Mouse (Mus musculus) limb, embryonic 15.5 days (tissue): ENCODE data around the gene Pp2d1. TPM values are rescaled to one million over a fixed set of nuclear protein-coding genes. Genes with fewer than 3 reads are reported as not detected.
A peak's percentile ranks its signal among the peaks of the same experiment; 100 is the strongest.
"Not testable (repeated sequence)": the region's sequence is repeated elsewhere in the genome, so short reads cannot be mapped to it uniquely, and the experiment has no call there.

Experiments
- ATAC-seq: fragments of 200-750 bp; cut with Nextera tagmentation; 2 replicates; pipeline ENCODE4 v1.8.0; 2017; ENCODE audit warnings: low read depth, moderate TSS enrichment; ENCODE audit not compliant: insufficient number of reproducible peaks, low FRiP score, low TSS enrichment
- H3K27ac ChIP-seq: fragments of 300-500 bp; sonication (generic); 2 replicates; pipeline ENCODE4 v1.5.1; 2015; ENCODE audit warnings: moderate library complexity, mild to moderate bottlenecking, inconsistent platforms
- H3K27me3 ChIP-seq: fragments of 300-500 bp; sonication (generic); 2 replicates; pipeline ENCODE4 v1.6.1; 2015; ENCODE audit warnings: inconsistent platforms
- H3K36me3 ChIP-seq: fragments of 300-500 bp; sonication (generic); 2 replicates; pipeline ENCODE4 v1.6.1; 2015; ENCODE audit warnings: inconsistent platforms
- H3K4me1 ChIP-seq: fragments of 300-500 bp; sonication (generic); 2 replicates; pipeline ENCODE4 v1.6.1; 2015; ENCODE audit warnings: inconsistent platforms
- H3K4me2 ChIP-seq: fragments of 300-500 bp; sonication (generic); 2 replicates; pipeline ENCODE4 v1.6.1; 2015; ENCODE audit warnings: mild to moderate bottlenecking, inconsistent platforms
- H3K4me3 ChIP-seq: fragments of 300-500 bp; sonication (generic); 2 replicates; pipeline ENCODE4 v1.5.1; 2015; ENCODE audit warnings: mild to moderate bottlenecking, inconsistent platforms
- H3K9ac ChIP-seq: fragments of 300-500 bp; sonication (generic); 2 replicates; pipeline ENCODE4 v1.6.1; 2015; ENCODE audit warnings: inconsistent platforms
- H3K9me3 ChIP-seq: fragments of 300-500 bp; sonication (generic); 2 replicates; pipeline ENCODE4 v1.6.1; 2016; ENCODE audit warnings: inconsistent platforms
- WGBS: fragments of 180-500 bp; shearing (Covaris S2); methylation state at CpG from one replicate; pipeline ENCODE4 v1.1.7; 2015; 5-methylcytosine and 5-hydroxymethylcytosine counted together
- polyA plus RNA-seq: library from polyadenylated mRNA; unstranded; fragments of >200 nt; fragmentation: Nextera tagmentation; extraction: Ambion mirVana; gene quantifications from 2 replicates; pipeline ENCODE4 v1.2.1, GENCODE M21; 2015

Gene Pp2d1
- polyA plus RNA-seq, 1 experiment from 2014 or later, result 0.20 TPM

DNA sequence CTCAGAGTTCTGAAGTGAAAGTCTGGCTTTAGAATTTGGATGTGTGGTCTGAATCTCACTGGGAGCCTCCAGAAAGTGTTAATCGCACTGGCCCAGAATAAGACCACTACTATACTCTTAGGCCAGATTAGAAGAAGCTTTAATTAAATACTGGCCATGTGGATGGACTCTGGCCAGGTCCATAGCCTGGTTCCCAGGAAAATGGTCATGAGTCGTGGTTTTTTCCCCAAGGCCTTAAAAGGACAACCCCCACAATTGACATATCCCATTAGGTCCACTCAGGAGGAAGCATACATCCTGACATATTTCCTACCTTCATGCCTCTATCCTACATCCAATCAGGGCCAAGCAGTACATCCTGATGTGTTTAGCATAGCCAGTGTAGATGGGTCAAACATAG is 37.9 kb upstream of the Pp2d1 start:
- Histone ChIP-seq H3K27ac (no peak overlapping the region), H3K9ac (no peak overlapping the region), H3K36me3 (no peaks in the 10 kb centered on the region), H3K27me3 (no peaks in the 10 kb centered on the region), H3K4me1 (peaks cover 8% of the 10 kb centered on the region; the same call in 1 of the 2 replicates), H3K9me3 (no peaks in the 10 kb centered on the region), H3K4me3 (no peak overlapping the region), H3K4me2 (no peak overlapping the region)
- ATAC-seq, result no peak
- 80% methylated on average over 2 of the region's 2 CpGs for WGBS

- Histone ChIP-seq H3K4me1 (peaks cover 23% of the 10 kb centered on the region), H3K9me3 (no peaks in the 10 kb centered on the region), H3K27ac (no peak overlapping the region), H3K4me3 (no peak overlapping the region), H3K27me3 (no peaks in the 10 kb centered on the region), H3K9ac (no peak overlapping the region), H3K4me2 (no peak overlapping the region), H3K36me3 (no peaks in the 10 kb centered on the region)
- WGBS, result 61% methylated on average over 4 of the region's 4 CpGs
- no peak for ATAC-seq
Measured at GRCm38 (mm10) chr17:53573019-53573556, 33.8 kb upstream of the Pp2d1 start.

- not testable (repeated sequence) for ATAC-seq, H3K27me3 ChIP-seq, H3K9me3 ChIP-seq, H3K4me2 ChIP-seq, H3K9ac ChIP-seq, H3K36me3 ChIP-seq, H3K4me3 ChIP-seq, H3K27ac ChIP-seq
- WGBS, result 86% methylated on average over 5 of the region's 5 CpGs
- peaks cover 24% of the 10 kb centered on the region for H3K4me1 ChIP-seq
Measured at GRCm38 (mm10) chr17:53570932-53571331, 31.7 kb upstream of the Pp2d1 start.

DNA sequence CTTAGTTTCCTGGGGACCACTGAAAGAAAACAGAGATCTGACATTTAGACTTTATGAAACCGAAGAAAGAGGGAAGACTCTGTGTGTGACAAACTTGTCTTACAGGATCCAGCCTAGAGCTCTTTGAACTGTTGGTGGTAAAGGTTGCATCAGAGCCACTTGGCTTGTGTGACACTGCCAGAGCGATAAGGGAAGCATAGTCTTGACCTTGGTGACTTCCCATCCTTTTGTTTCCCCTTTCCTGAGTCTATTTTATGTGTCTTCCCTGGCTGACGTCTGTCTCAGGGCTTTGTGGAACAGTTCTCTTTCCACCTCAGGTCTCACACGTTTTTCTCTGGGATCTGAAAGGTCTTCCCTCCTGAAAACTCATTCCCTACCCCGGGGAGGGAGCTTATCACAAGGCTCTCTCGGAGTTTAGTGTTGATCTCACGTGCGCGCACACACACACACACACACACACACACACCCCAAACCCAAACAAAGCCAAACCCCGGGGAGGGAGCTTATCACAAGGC is 31.2 kb upstream of the Pp2d1 start:
- peaks cover 24% of the 10 kb centered on the region for H3K4me1 ChIP-seq
- peak overlapping the region; percentile 29; the same call in 1 of the 2 replicates for H3K4me2 ChIP-seq
- no peaks in the 10 kb centered on the region for H3K27me3 ChIP-seq
- 0 out of 2 replicates have a peak overlapping the region, but pooled peaks have one; percentile 47 for H3K27ac ChIP-seq
- 53% methylated on average over 10 of the region's 10 CpGs for WGBS
- H3K36me3 ChIP-seq, result no peaks in the 10 kb centered on the region
- ATAC-seq, result no peak
- H3K9ac ChIP-seq, result no peak overlapping the region
- H3K9me3 ChIP-seq, result no peaks in the 10 kb centered on the region
- no peak overlapping the region for H3K4me3 ChIP-seq

GRCm38 (mm10) chr17:53569829-53570228 is 30.6 kb upstream of the Pp2d1 start:
- H3K4me2 ChIP-seq, result peak overlapping the region; percentile 29; the same call in 1 of the 2 replicates
- H3K9me3 ChIP-seq, result no peaks in the 10 kb centered on the region
- WGBS, result 21% methylated on average over 6 of the region's 6 CpGs
- H3K9ac ChIP-seq, result no peak overlapping the region
- no peaks in the 10 kb centered on the region for H3K27me3 ChIP-seq
- H3K4me3 ChIP-seq, result peak overlapping the region; percentile 11; the same call in 1 of the 2 replicates
- no peaks in the 10 kb centered on the region for H3K36me3 ChIP-seq
- H3K4me1 ChIP-seq, result peaks cover 24% of the 10 kb centered on the region
- ATAC-seq, result no peak
- peak overlapping the region; percentile 47; the same call in 1 of the 2 replicates for H3K27ac ChIP-seq

- ATAC-seq, result no peak
- Histone ChIP-seq H3K4me2 (peak overlapping the region; percentile 93), H3K4me1 (peaks cover 22% of the 10 kb centered on the region), H3K4me3 (peak overlapping the region; percentile 83), H3K27me3 (no peaks in the 10 kb centered on the region), H3K27ac (peak overlapping the region; percentile 94), H3K36me3 (no peaks in the 10 kb centered on the region), H3K9me3 (no peaks in the 10 kb centered on the region), H3K9ac (no peak overlapping the region)
- 35% methylated on average over 8 of the region's 8 CpGs for WGBS
Measured at GRCm38 (mm10) chr17:53568734-53569386, 29.6 kb upstream of the Pp2d1 start.

- no peaks in the 10 kb centered on the region for H3K9me3 ChIP-seq
- peak overlapping the region; percentile 91 for H3K9ac ChIP-seq
- no peaks in the 10 kb centered on the region for H3K36me3 ChIP-seq
- ATAC-seq, result peak; percentile 72
- peak overlapping the region; percentile 83 for H3K4me3 ChIP-seq
- 0% methylated on average over 15 of the region's 15 CpGs for WGBS
- H3K4me1 ChIP-seq, result peaks cover 22% of the 10 kb centered on the region
- H3K4me2 ChIP-seq, result peak overlapping the region; percentile 93
- H3K27me3 ChIP-seq, result no peaks in the 10 kb centered on the region
- H3K27ac ChIP-seq, result peak overlapping the region; percentile 94
Measured at GRCm38 (mm10) chr17:53568118-53568517, 28.9 kb upstream of the Pp2d1 start.

- peak; percentile 49 for ATAC-seq
- WGBS, result 0% methylated on average over 63 of the region's 67 CpGs
Measured at GRCm38 (mm10) chr17:53567346-53568101, 28.3 kb upstream of the Pp2d1 start.

DNA sequence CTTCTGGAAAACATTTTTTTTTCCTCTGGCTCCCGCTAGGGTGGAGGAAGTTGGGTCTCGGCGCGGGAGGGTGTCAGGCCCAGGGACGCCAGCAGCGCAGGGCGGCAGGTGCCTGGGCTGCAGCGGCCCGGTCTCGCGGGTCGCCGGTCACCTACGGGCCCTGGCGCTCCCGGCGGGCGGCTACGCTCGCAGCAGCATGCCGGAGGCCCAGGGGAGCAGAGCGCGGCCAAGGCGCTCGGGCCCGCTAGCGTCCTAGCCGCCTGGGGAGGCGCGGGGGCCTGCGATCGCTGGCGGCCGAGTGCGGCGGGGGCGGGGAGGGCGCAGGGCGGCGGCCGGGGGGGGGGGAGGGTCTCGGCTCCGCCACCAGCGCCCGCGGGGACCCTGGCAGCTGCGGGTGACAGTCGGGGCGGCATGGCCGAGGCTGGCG is 27.7 kb upstream of the Pp2d1 start:
- Histone ChIP-seq H3K4me3 (peak overlapping the region; percentile 83), H3K9me3 (no peaks in the 10 kb centered on the region), H3K4me1 (peaks cover 22% of the 10 kb centered on the region), H3K27me3 (no peaks in the 10 kb centered on the region), H3K9ac (peak overlapping the region; percentile 91), H3K27ac (peak overlapping the region; percentile 94), H3K36me3 (no peaks in the 10 kb centered on the region), H3K4me2 (peak overlapping the region; percentile 93)
- peak; percentile 30; the same call in 1 of the 2 replicates for ATAC-seq
- under 1% methylated on average over 37 of the region's 51 CpGs for WGBS

More at GRCm38 (mm10) chr17:53567346-53568101, 28.3 kb upstream of the Pp2d1 start:
- H3K27ac ChIP-seq, result peak overlapping the region; percentile 94
- H3K4me1 ChIP-seq, result peaks cover 22% of the 10 kb centered on the region
- H3K4me2 ChIP-seq, result peak overlapping the region; percentile 93
- no peaks in the 10 kb centered on the region for H3K36me3 ChIP-seq
- H3K9ac ChIP-seq, result peak overlapping the region; percentile 91
- H3K4me3 ChIP-seq, result peak overlapping the region; percentile 83
- no peaks in the 10 kb centered on the region for H3K9me3 ChIP-seq
- H3K27me3 ChIP-seq, result no peaks in the 10 kb centered on the region

DNA sequence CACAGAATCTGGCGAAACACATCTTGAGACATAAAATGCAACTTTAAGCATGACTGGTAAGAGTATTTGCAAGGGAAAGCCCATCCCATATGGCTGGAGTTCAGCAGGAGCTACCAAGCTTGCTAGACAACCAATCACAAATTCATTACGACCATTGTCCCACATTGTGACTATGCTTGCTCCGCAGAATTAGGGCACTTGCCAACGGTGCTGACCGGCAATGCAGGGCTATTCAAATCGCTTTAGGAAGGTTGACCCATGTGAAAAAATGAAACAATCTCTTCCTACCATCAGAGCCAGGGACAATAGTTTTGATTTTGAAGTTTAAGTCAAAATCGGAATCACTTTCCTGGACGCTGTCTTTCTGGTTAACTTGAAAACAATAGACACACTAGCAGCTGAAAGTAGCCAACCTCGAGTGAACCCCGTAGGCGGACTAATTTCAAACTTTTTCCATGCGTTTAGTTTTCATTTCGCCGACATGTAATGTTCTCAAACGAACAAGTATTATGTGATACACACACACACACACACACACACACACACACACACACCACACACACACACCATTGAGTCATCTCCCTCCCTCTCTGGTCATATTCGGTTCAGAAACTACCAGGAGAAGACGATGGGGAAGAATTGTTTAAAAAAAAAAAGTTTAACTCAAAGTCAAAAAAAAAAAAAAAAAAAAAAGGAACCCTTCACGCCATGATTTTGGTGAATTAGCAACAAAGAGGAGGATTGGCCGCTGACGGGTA is 27.1 kb upstream of the Pp2d1 start, which contains the start of gene Kat2b:
Kat2b (plus strand) TSS at position 701 of the 758 bp plus-strand sequence.
- Histone ChIP-seq H3K4me3 (peak within 1 kb of the TSS; percentile 83), H3K36me3 (no peaks in the 10 kb centered on the region), H3K9me3 (no peaks in the 10 kb centered on the region), H3K27me3 (no peaks in the 10 kb centered on the region), H3K4me1 (peaks cover 22% of the 10 kb centered on the region), H3K9ac (peak within 1 kb of the TSS; percentile 91), H3K27ac (peak within 1 kb of the TSS; percentile 94), H3K4me2 (peak within 1 kb of the TSS; percentile 93)
- no peak for ATAC-seq
- WGBS, result 2% methylated on average over 20 of the region's 20 CpGs

DNA sequence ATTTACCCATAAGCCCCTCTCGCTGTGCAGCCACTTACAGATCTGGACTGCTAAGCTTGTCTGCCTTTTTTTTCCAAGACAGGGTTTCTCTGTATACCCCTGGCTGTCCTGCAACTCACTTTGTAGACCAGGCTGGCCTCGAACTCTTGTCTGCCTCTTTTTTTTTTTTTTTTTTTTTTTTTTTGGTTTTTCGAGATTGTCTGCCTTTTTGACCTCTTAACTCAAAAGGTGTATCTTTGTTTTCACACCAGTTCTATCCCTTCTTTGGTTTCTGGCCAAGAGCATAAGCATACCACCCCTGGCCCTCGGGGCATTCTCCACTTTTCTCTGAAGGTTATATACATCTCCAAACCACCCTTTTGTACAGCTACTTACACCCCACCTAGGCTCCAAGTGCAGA is 25.6 kb upstream of the Pp2d1 start:
- no peak overlapping the region for H3K27ac ChIP-seq
- H3K36me3 ChIP-seq, result no peaks in the 10 kb centered on the region
- no peaks in the 10 kb centered on the region for H3K27me3 ChIP-seq
- no peak overlapping the region for H3K4me3 ChIP-seq
- H3K9me3 ChIP-seq, result no peaks in the 10 kb centered on the region
- peaks cover 17% of the 10 kb centered on the region for H3K4me1 ChIP-seq
- H3K4me2 ChIP-seq, result no peak overlapping the region
- WGBS, result 78% methylated on average over 4 of the region's 4 CpGs
- no peak for ATAC-seq
- no peak overlapping the region for H3K9ac ChIP-seq
